Mouse (Mus musculus) stomach, embryonic 15.5 days (tissue): ENCODE data around the gene Lnx2. TPM values are rescaled to one million over a fixed set of nuclear protein-coding genes. Genes with fewer than 3 reads are reported as not detected.

Experiments
- ATAC-seq: fragments of 200-750 bp; cut with Nextera tagmentation; 2 replicates; pipeline ENCODE4 v1.8.0; 2017; ENCODE audit warnings: low read depth, moderate number of reproducible peaks, moderate TSS enrichment; ENCODE audit not compliant: insufficient read depth, low FRiP score
- H3K27ac ChIP-seq: fragments of 300-500 bp; sonication (generic); 2 replicates; pipeline ENCODE4 v1.5.1; 2015; ENCODE audit warnings: mild to moderate bottlenecking, inconsistent platforms
- H3K27me3 ChIP-seq: fragments of 300-500 bp; sonication (generic); replicated peaks from 2 replicates; pipeline ENCODE4 v1.6.1; 2015; ENCODE audit warnings: inconsistent platforms
- H3K36me3 ChIP-seq: fragments of 300-500 bp; sonication (generic); 2 replicates; pipeline ENCODE4 v1.6.1; 2015; ENCODE audit warnings: inconsistent platforms
- H3K4me1 ChIP-seq: fragments of 300-500 bp; sonication (generic); 2 replicates; pipeline ENCODE4 v1.6.1; 2015; ENCODE audit warnings: inconsistent platforms
- H3K4me2 ChIP-seq: fragments of 300-500 bp; sonication (generic); 2 replicates; pipeline ENCODE4 v1.6.1; 2015; ENCODE audit warnings: mild to moderate bottlenecking, inconsistent platforms
- H3K4me3 ChIP-seq: fragments of 300-500 bp; sonication (generic); replicated peaks from 2 replicates; pipeline ENCODE4 v1.5.1; 2015; ENCODE audit warnings: inconsistent platforms
- H3K9ac ChIP-seq: fragments of 300-500 bp; sonication (generic); 2 replicates; pipeline ENCODE4 v1.6.1; 2015; ENCODE audit warnings: inconsistent platforms
- H3K9me3 ChIP-seq: fragments of 300-500 bp; sonication (generic); 2 replicates; pipeline ENCODE4 v1.6.1; 2016; ENCODE audit warnings: inconsistent platforms
- WGBS: fragments of 180-500 bp; shearing (Covaris S2); methylation state at CpG from one replicate; pipeline ENCODE4 v1.1.7; 2015; 5-methylcytosine and 5-hydroxymethylcytosine counted together
- polyA plus RNA-seq: library from polyadenylated mRNA; unstranded; fragments of >200 nt; fragmentation: Nextera tagmentation; extraction: Ambion mirVana; gene quantifications from 2 replicates; pipeline ENCODE4 v1.2.1, GENCODE M21; 2015

Lnx2 gene
- polyA plus RNA-seq, 1 experiment from 2014 or later: 16.3 TPM

- Histone ChIP-seq H3K9me3 (no peaks in the 10 kb centered on the region), H3K9ac (no peak overlapping the region), H3K27me3 (no peaks in the 10 kb centered on the region), H3K36me3 (no peaks in the 10 kb centered on the region), H3K27ac (no peak overlapping the region), H3K4me1 (peaks cover 15% of the 10 kb centered on the region), H3K4me3 (no peak overlapping the region), H3K4me2 (no peak overlapping the region)
- WGBS: 66% methylated on average over 19 of the region's 19 CpGs
- ATAC-seq: no peak
Observed at GRCm38 (mm10) chr5:147049544-147050209, 26.7 kb downstream of the Lnx2 start.

GRCm38 (mm10) chr5:147045929-147046328 lies 30.5 kb downstream of the Lnx2 start:
- no peak overlapping the region for H3K9ac ChIP-seq
- no peaks in the 10 kb centered on the region for H3K9me3 ChIP-seq
- no peaks in the 10 kb centered on the region for H3K27me3 ChIP-seq
- H3K4me3 ChIP-seq: no peak overlapping the region
- WGBS: 66% methylated on average over 11 of the region's 11 CpGs
- H3K4me1 ChIP-seq: peaks cover 23% of the 10 kb centered on the region; the same call in 1 of the 2 replicates
- no peak overlapping the region for H3K27ac ChIP-seq
- peaks cover 5% of the 10 kb centered on the region; the same call in 1 of the 2 replicates for H3K36me3 ChIP-seq
- no peak for ATAC-seq
- H3K4me2 ChIP-seq: no peak overlapping the region

GRCm38 (mm10) chr5:147045311-147045710 lies 31.1 kb downstream of the Lnx2 start:
- Histone ChIP-seq H3K27me3 (no peaks in the 10 kb centered on the region), H3K4me1 (peaks cover 23% of the 10 kb centered on the region; the same call in 1 of the 2 replicates), H3K4me3 (no peak overlapping the region), H3K36me3 (peaks cover 5% of the 10 kb centered on the region; the same call in 1 of the 2 replicates), H3K4me2 (no peak overlapping the region), H3K9me3 (no peaks in the 10 kb centered on the region), H3K9ac (no peak overlapping the region), H3K27ac (no peak overlapping the region)
- no peak for ATAC-seq
- WGBS: 69% methylated on average over 10 of the region's 11 CpGs

- Histone ChIP-seq H3K9me3 (no peaks in the 10 kb centered on the region), H3K9ac (no peak overlapping the region), H3K36me3 (peaks cover 5% of the 10 kb centered on the region; the same call in 1 of the 2 replicates), H3K4me3 (no peak overlapping the region), H3K4me2 (no peak overlapping the region), H3K27me3 (no peaks in the 10 kb centered on the region), H3K27ac (no peak overlapping the region), H3K4me1 (peaks cover 26% of the 10 kb centered on the region)
- no peak for ATAC-seq
- WGBS: 64% methylated on average over 15 of the region's 15 CpGs
Observed at GRCm38 (mm10) chr5:147043240-147043844, 33.0 kb downstream of the Lnx2 start.

GRCm38 (mm10) chr5:147041965-147042937 lies 34.1 kb downstream of the Lnx2 start:
- Histone ChIP-seq H3K4me2 (no peak overlapping the region), H3K4me3 (no peak overlapping the region), H3K27me3 (no peaks in the 10 kb centered on the region), H3K27ac (no peak overlapping the region), H3K9me3 (no peaks in the 10 kb centered on the region), H3K4me1 (peaks cover 36% of the 10 kb centered on the region), H3K9ac (no peak overlapping the region), H3K36me3 (peaks cover 5% of the 10 kb centered on the region; the same call in 1 of the 2 replicates)
- 77% methylated on average over 40 of the region's 40 CpGs for WGBS
- ATAC-seq: no peak

GRCm38 (mm10) chr5:147039394-147039793 lies 37.0 kb downstream of the Lnx2 start:
- H3K27ac ChIP-seq: no peak overlapping the region
- H3K9ac ChIP-seq: no peak overlapping the region
- H3K4me3 ChIP-seq: no peak overlapping the region
- H3K36me3 ChIP-seq: peaks cover 5% of the 10 kb centered on the region; the same call in 1 of the 2 replicates
- H3K9me3 ChIP-seq: no peaks in the 10 kb centered on the region
- H3K4me2 ChIP-seq: no peak overlapping the region
- no peak for ATAC-seq
- H3K4me1 ChIP-seq: peaks cover 32% of the 10 kb centered on the region
- no peaks in the 10 kb centered on the region for H3K27me3 ChIP-seq
- 78% methylated on average over 5 of the region's 5 CpGs for WGBS

GRCm38 (mm10) chr5:147037601-147038000 lies 38.8 kb downstream of the Lnx2 start:
- no peak for ATAC-seq
- Histone ChIP-seq H3K4me2 (no peak overlapping the region), H3K36me3 (peaks cover 10% of the 10 kb centered on the region; the same call in 1 of the 2 replicates), H3K4me1 (peaks cover 24% of the 10 kb centered on the region), H3K9me3 (no peaks in the 10 kb centered on the region), H3K9ac (no peak overlapping the region), H3K4me3 (no peak overlapping the region), H3K27ac (peak overlapping the region; percentile 48; the same call in 1 of the 2 replicates), H3K27me3 (no peaks in the 10 kb centered on the region)
- 43% methylated on average over 3 of the region's 3 CpGs for WGBS

- ATAC-seq: no peak
- Histone ChIP-seq H3K36me3 (0 out of 2 replicates have a peak, but pooled peaks cover 11% of the 10 kb centered on the region), H3K27ac (peak overlapping the region; percentile 16; the same call in 1 of the 2 replicates)
Observed at GRCm38 (mm10) chr5:147036661-147037060, 39.7 kb downstream of the Lnx2 start.

GRCm38 (mm10) chr5:147036028-147036427 lies 40.4 kb downstream of the Lnx2 start:
- 0 out of 2 replicates have a peak, but pooled peaks cover 12% of the 10 kb centered on the region for H3K36me3 ChIP-seq
- H3K4me1 ChIP-seq: peaks cover 19% of the 10 kb centered on the region
- 78% methylated on average over 10 of the region's 10 CpGs for WGBS
- ATAC-seq: no peak
- H3K9ac ChIP-seq: no peak overlapping the region
- H3K4me2 ChIP-seq: no peak overlapping the region
- no peaks in the 10 kb centered on the region for H3K27me3 ChIP-seq
- no peaks in the 10 kb centered on the region for H3K9me3 ChIP-seq
- H3K27ac ChIP-seq: no peak overlapping the region
- H3K4me3 ChIP-seq: no peak overlapping the region

More at GRCm38 (mm10) chr5:147036661-147037060, 39.7 kb downstream of the Lnx2 start:
- Histone ChIP-seq H3K27me3 (no peaks in the 10 kb centered on the region), H3K9ac (no peak overlapping the region), H3K4me1 (peaks cover 19% of the 10 kb centered on the region), H3K9me3 (no peaks in the 10 kb centered on the region), H3K4me2 (no peak overlapping the region), H3K4me3 (no peak overlapping the region)
- WGBS: 75% methylated on average over 5 of the region's 5 CpGs

GRCm38 (mm10) chr5:147035301-147035700 lies 41.1 kb downstream of the Lnx2 start:
- Histone ChIP-seq H3K4me3 (no peak overlapping the region), H3K36me3 (0 out of 2 replicates have a peak, but pooled peaks cover 12% of the 10 kb centered on the region), H3K9ac (no peak overlapping the region), H3K4me2 (no peak overlapping the region), H3K27ac (no peak overlapping the region), H3K9me3 (no peaks in the 10 kb centered on the region), H3K4me1 (peaks cover 19% of the 10 kb centered on the region), H3K27me3 (no peaks in the 10 kb centered on the region)
- no peak for ATAC-seq
- 71% methylated on average over 6 of the region's 6 CpGs for WGBS

- no peaks in the 10 kb centered on the region for H3K27me3 ChIP-seq
- ATAC-seq: no peak
- H3K4me3 ChIP-seq: no peak overlapping the region
- no peak overlapping the region for H3K4me2 ChIP-seq
- H3K9ac ChIP-seq: no peak overlapping the region
- no peaks in the 10 kb centered on the region for H3K9me3 ChIP-seq
- 0 out of 2 replicates have a peak, but pooled peaks cover 12% of the 10 kb centered on the region for H3K36me3 ChIP-seq
- WGBS: 76% methylated on average over 12 of the region's 12 CpGs
- no peak overlapping the region for H3K27ac ChIP-seq
- H3K4me1 ChIP-seq: peaks cover 19% of the 10 kb centered on the region
Observed at GRCm38 (mm10) chr5:147034283-147034682, 42.1 kb downstream of the Lnx2 start.
